Mouse (Mus musculus) heart, embryonic 10.5 days (tissue): ENCODE measurements around the gene Enox1. TPM values are rescaled to one million over a fixed set of nuclear protein-coding genes. Genes with fewer than 3 reads are reported as not detected.
A peak's percentile ranks its signal among the peaks of the same experiment; 100 is the strongest.

Experiments
- DNase-seq: peaks from one replicate; pipeline ENCODE4 v3.0.0-alpha.2; 2017; ENCODE audit warnings: low spot score
- H3K27ac ChIP-seq: fragments of 300-500 bp; sonication (generic); 2 replicates; pipeline ENCODE4 v1.5.1; 2016; ENCODE audit warnings: mild to moderate bottlenecking
- H3K27me3 ChIP-seq: fragments of 300-500 bp; sonication (generic); 2 replicates; pipeline ENCODE4 v1.6.1; 2016; ENCODE audit warnings: mild to moderate bottlenecking; ENCODE audit not compliant: poor library complexity, insufficient read depth, severe bottlenecking
- H3K36me3 ChIP-seq: fragments of 300-500 bp; sonication (generic); 2 replicates; pipeline ENCODE4 v1.6.1; 2016; ENCODE audit warnings: mild to moderate bottlenecking, moderate library complexity
- H3K4me1 ChIP-seq: fragments of 300-500 bp; sonication (generic); 2 replicates; pipeline ENCODE4 v1.6.1; 2016; ENCODE audit warnings: mild to moderate bottlenecking
- H3K4me3 ChIP-seq: fragments of 300-500 bp; sonication (generic); 2 replicates; pipeline ENCODE4 v1.5.1; 2016; ENCODE audit warnings: mild to moderate bottlenecking, moderate library complexity
- H3K9me3 ChIP-seq: fragments of 300-500 bp; sonication (generic); 2 replicates; pipeline ENCODE4 v1.6.1; 2016; ENCODE audit warnings: mild to moderate bottlenecking, moderate library complexity
- WGBS: fragments of 180-500 bp; shearing (Covaris S2); methylation state at CpG from one replicate; pipeline ENCODE4 v1.1.7; 2016; 5-methylcytosine and 5-hydroxymethylcytosine counted together
- polyA plus RNA-seq: library from polyadenylated mRNA; unstranded; fragments of >200 nt; fragmentation: Nextera tagmentation; extraction: Ambion mirVana; gene quantifications from 2 replicates; pipeline ENCODE4 v1.2.1, GENCODE M21; 2016

The Enox1 gene
- polyA plus RNA-seq, 1 experiment from 2014 or later = 5.8 TPM

GRCm38 (mm10) chr14:77463919-77464318 lies 307.4 kb downstream of the Enox1 start:
- no peak for DNase-seq
- H3K27ac ChIP-seq = no peak overlapping the region
- H3K27me3 ChIP-seq = no peaks in the 10 kb centered on the region
- peaks cover 25% of the 10 kb centered on the region for H3K4me1 ChIP-seq
- no peaks in the 10 kb centered on the region for H3K36me3 ChIP-seq
- 74% methylated on average over 4 of the region's 4 CpGs for WGBS
- H3K4me3 ChIP-seq = no peak overlapping the region
- no peaks in the 10 kb centered on the region for H3K9me3 ChIP-seq

GRCm38 (mm10) chr14:77464782-77465181 lies 308.2 kb downstream of the Enox1 start:
- no peak for DNase-seq
- 38% methylated on average over 4 of the region's 4 CpGs for WGBS
- peak overlapping the region; percentile 67; the same call in 1 of the 2 replicates for H3K27ac ChIP-seq

GRCm38 (mm10) chr14:77470577-77470976 lies 314.0 kb downstream of the Enox1 start:
- Histone ChIP-seq H3K27me3 (no peaks in the 10 kb centered on the region), H3K36me3 (no peaks in the 10 kb centered on the region), H3K27ac (no peak overlapping the region), H3K4me3 (no peak overlapping the region), H3K4me1 (peaks cover 30% of the 10 kb centered on the region), H3K9me3 (no peaks in the 10 kb centered on the region)
- 88% methylated on average over 3 of the region's 3 CpGs for WGBS
- DNase-seq = no peak

More at GRCm38 (mm10) chr14:77464782-77465181, 308.2 kb downstream of the Enox1 start:
- Histone ChIP-seq H3K4me1 (peaks cover 25% of the 10 kb centered on the region), H3K36me3 (no peaks in the 10 kb centered on the region), H3K27me3 (no peaks in the 10 kb centered on the region), H3K4me3 (no peak overlapping the region), H3K9me3 (no peaks in the 10 kb centered on the region)

- no peak for DNase-seq
- H3K9me3 ChIP-seq = no peaks in the 10 kb centered on the region
- H3K4me3 ChIP-seq = no peak overlapping the region
- WGBS = 83% methylated on average over 4 of the region's 4 CpGs
- no peaks in the 10 kb centered on the region for H3K36me3 ChIP-seq
- 0 out of 2 replicates have a peak overlapping the region, but pooled peaks have one; percentile 29 for H3K27ac ChIP-seq
- no peaks in the 10 kb centered on the region for H3K27me3 ChIP-seq
- peaks cover 24% of the 10 kb centered on the region for H3K4me1 ChIP-seq
Observed at GRCm38 (mm10) chr14:77473501-77473900, 316.9 kb downstream of the Enox1 start.

GRCm38 (mm10) chr14:77474026-77474425 lies 317.5 kb downstream of the Enox1 start:
- H3K4me1 ChIP-seq = peaks cover 24% of the 10 kb centered on the region
- WGBS = 18% methylated on average over 5 of the region's 5 CpGs
- no peak for DNase-seq
- H3K4me3 ChIP-seq = no peak overlapping the region
- no peaks in the 10 kb centered on the region for H3K9me3 ChIP-seq
- no peaks in the 10 kb centered on the region for H3K36me3 ChIP-seq
- 0 out of 2 replicates have a peak overlapping the region, but pooled peaks have one; percentile 29 for H3K27ac ChIP-seq
- no peaks in the 10 kb centered on the region for H3K27me3 ChIP-seq

GRCm38 (mm10) chr14:77475134-77475820 lies 318.7 kb downstream of the Enox1 start:
- Histone ChIP-seq H3K4me1 (peaks cover 24% of the 10 kb centered on the region), H3K9me3 (no peaks in the 10 kb centered on the region), H3K4me3 (no peak overlapping the region), H3K27ac (0 out of 2 replicates have a peak overlapping the region, but pooled peaks have one; percentile 47), H3K36me3 (no peaks in the 10 kb centered on the region), H3K27me3 (no peaks in the 10 kb centered on the region)
- WGBS = 62% methylated on average over 11 of the region's 11 CpGs
- DNase-seq = no peak

- Histone ChIP-seq H3K9me3 (no peaks in the 10 kb centered on the region), H3K36me3 (no peaks in the 10 kb centered on the region), H3K4me3 (no peak overlapping the region), H3K4me1 (peaks cover 23% of the 10 kb centered on the region), H3K27me3 (no peaks in the 10 kb centered on the region), H3K27ac (no peak overlapping the region)
- WGBS = 88% methylated on average over 4 of the region's 4 CpGs
- DNase-seq = no peak
Observed at GRCm38 (mm10) chr14:77477704-77478103, 321.1 kb downstream of the Enox1 start.

GRCm38 (mm10) chr14:77478210-77478609 lies 321.6 kb downstream of the Enox1 start:
- H3K9me3 ChIP-seq = no peaks in the 10 kb centered on the region
- H3K36me3 ChIP-seq = no peaks in the 10 kb centered on the region
- peaks cover 25% of the 10 kb centered on the region for H3K4me1 ChIP-seq
- 89% methylated on average over 7 of the region's 7 CpGs for WGBS
- H3K4me3 ChIP-seq = no peak overlapping the region
- H3K27ac ChIP-seq = no peak overlapping the region
- no peaks in the 10 kb centered on the region for H3K27me3 ChIP-seq
- no peak for DNase-seq

- 93% methylated on average over 8 of the region's 8 CpGs for whole genome bisulfite sequencing
- no peaks in the 10 kb centered on the region for H3K27me3 ChIP-seq
- no peaks in the 10 kb centered on the region for H3K9me3 ChIP-seq
- peaks cover 21% of the 10 kb centered on the region for H3K4me1 ChIP-seq
- H3K27ac ChIP-seq = no peak overlapping the region
- no peaks in the 10 kb centered on the region for H3K36me3 ChIP-seq
- H3K4me3 ChIP-seq = no peak overlapping the region
- no peak for DNase-seq
Observed at GRCm38 (mm10) chr14:77478692-77479091, 322.1 kb downstream of the Enox1 start.

GRCm38 (mm10) chr14:77483076-77483475 lies 326.5 kb downstream of the Enox1 start:
- no peaks in the 10 kb centered on the region for H3K36me3 ChIP-seq
- H3K4me1 ChIP-seq = peaks cover 11% of the 10 kb centered on the region
- WGBS = 29% methylated on average over 15 of the region's 15 CpGs
- no peaks in the 10 kb centered on the region for H3K27me3 ChIP-seq
- H3K27ac ChIP-seq = no peak overlapping the region
- no peak overlapping the region for H3K4me3 ChIP-seq
- H3K9me3 ChIP-seq = no peaks in the 10 kb centered on the region
- no peak for DNase-seq

- H3K27me3 ChIP-seq = no peaks in the 10 kb centered on the region
- 85% methylated on average over 8 of the region's 8 CpGs for WGBS
- H3K9me3 ChIP-seq = no peaks in the 10 kb centered on the region
- no peak overlapping the region for H3K4me3 ChIP-seq
- H3K27ac ChIP-seq = no peak overlapping the region
- DNase-seq = no peak
- no peaks in the 10 kb centered on the region for H3K36me3 ChIP-seq
- peaks cover 11% of the 10 kb centered on the region for H3K4me1 ChIP-seq
Observed at GRCm38 (mm10) chr14:77484951-77485447, 328.4 kb downstream of the Enox1 start.

GRCm38 (mm10) chr14:77490699-77491098 lies 334.1 kb downstream of the Enox1 start:
- no peak overlapping the region for H3K4me3 ChIP-seq
- H3K9me3 ChIP-seq = no peaks in the 10 kb centered on the region
- WGBS = 91% methylated on average over 6 of the region's 6 CpGs
- H3K27ac ChIP-seq = no peak overlapping the region
- no peaks in the 10 kb centered on the region for H3K36me3 ChIP-seq
- peaks cover 4% of the 10 kb centered on the region; the same call in 1 of the 2 replicates for H3K4me1 ChIP-seq
- no peak for DNase-seq
- no peaks in the 10 kb centered on the region for H3K27me3 ChIP-seq

GRCm38 (mm10) chr14:77491731-77492130 lies 335.2 kb downstream of the Enox1 start:
- 82% methylated on average over 2 of the region's 2 CpGs for WGBS
- H3K36me3 ChIP-seq = no peaks in the 10 kb centered on the region
- H3K27ac ChIP-seq = no peak overlapping the region
- peaks cover 4% of the 10 kb centered on the region; the same call in 1 of the 2 replicates for H3K4me1 ChIP-seq
- H3K27me3 ChIP-seq = no peaks in the 10 kb centered on the region
- H3K9me3 ChIP-seq = no peaks in the 10 kb centered on the region
- no peak for DNase-seq
- no peak overlapping the region for H3K4me3 ChIP-seq
